Mouse (Mus musculus) C2C12 (cell line): Measurements from ENCODE around the gene Cacng5. TPM values are rescaled to one million over a fixed set of nuclear protein-coding genes. Genes with fewer than 3 reads are reported as not detected.

Experiments
- H3K27me3 ChIP-seq: one replicate; pipeline ENCODE4 v1.6.1; 2011; ENCODE audit not compliant: control insufficient read depth, insufficient read depth, insufficient read length
- H3K36me3 ChIP-seq: one replicate; pipeline ENCODE4 v1.6.1; 2011; ENCODE audit not compliant: control insufficient read depth, insufficient read depth
- H3K4me3 ChIP-seq: one replicate; pipeline ENCODE4 v1.5.1; 2011; ENCODE audit warnings: mild to moderate bottlenecking, control low read depth; ENCODE audit not compliant: poor library complexity, insufficient read depth, severe bottlenecking
- H3K79me2 ChIP-seq: one replicate; pipeline ENCODE4 v1.6.1; 2011; ENCODE audit not compliant: control insufficient read depth, insufficient read depth
- H3K79me3 ChIP-seq: one replicate; pipeline ENCODE4 v1.6.1; 2011; ENCODE audit warnings: low read depth, control low read depth
- H3ac ChIP-seq: one replicate; pipeline ENCODE3; 2011; ENCODE audit warnings: low read depth; ENCODE audit not compliant: control insufficient read depth, insufficient read length
- CEBPB ChIP-seq: IDR thresholded peaks from one replicate; pipeline ENCODE4 v1.6.1; 2011; ENCODE audit warnings: low read depth, mild to moderate bottlenecking, control low read depth, moderate library complexity
- CTCF ChIP-seq: IDR thresholded peaks from one replicate; pipeline ENCODE4 v1.5.1; 2011; ENCODE audit not compliant: control insufficient read depth, insufficient read depth, insufficient read length
- FOSL1 ChIP-seq: IDR thresholded peaks from one replicate; pipeline ENCODE4 v1.8.0; 2011; ENCODE audit warnings: mild to moderate bottlenecking, low read length; ENCODE audit not compliant: poor library complexity, insufficient read depth, severe bottlenecking
- MAX ChIP-seq: IDR thresholded peaks from one replicate; pipeline ENCODE4 v1.6.1; 2011; ENCODE audit warnings: mild to moderate bottlenecking, control low read depth
- MYOD1 ChIP-seq: IDR thresholded peaks from one replicate; pipeline ENCODE4 v1.6.1; 2011; ENCODE audit warnings: low read depth; ENCODE audit not compliant: control insufficient read depth, insufficient read length
- MYOG ChIP-seq: IDR thresholded peaks from one replicate; pipeline ENCODE4 v1.6.1; 2011; ENCODE audit not compliant: control insufficient read depth, insufficient read length; ENCODE audit errors: extremely low read depth
- USF1 ChIP-seq: IDR thresholded peaks from one replicate; pipeline ENCODE4 v1.6.1; 2011; ENCODE audit warnings: low read depth, mild to moderate bottlenecking, control low read depth, moderate library complexity
- polyA plus RNA-seq: library from polyadenylated mRNA; unstranded; fragments of >200 nt; fragmentation: generic; extraction: Trizol; gene quantifications from one replicate; pipeline ENCODE4 v1.2.1, GENCODE M21; 2012; ENCODE audit warnings: missing spikeins

Cacng5 gene
- polyA plus RNA-seq, 1 experiment: not detected

- TF ChIP-seq USF1 (no peak), CTCF (peak; percentile 45)
- no peak overlapping the region for H3ac ChIP-seq
- H3K27me3 ChIP-seq: peaks cover 25% of the 10 kb centered on the region
- no peaks in the 10 kb centered on the region for H3K79me2 ChIP-seq
- no peaks in the 10 kb centered on the region for H3K36me3 ChIP-seq
- no peaks in the 10 kb centered on the region for H3K79me3 ChIP-seq
- no peak overlapping the region for H3K4me3 ChIP-seq
These were observed 55.6 kb downstream of the Cacng5 start for GRCm38 (mm10) chr11:107859288-107859687.

GRCm38 (mm10) chr11:107853088-107853487 lies 61.8 kb downstream of the Cacng5 start:
- TF ChIP-seq CTCF: no peak
- no peak for TF ChIP-seq MYOD1
- TF ChIP-seq MYOG: no peak
- TF ChIP-seq CEBPB: no peak
- no peak for TF ChIP-seq MAX
- no peak for TF ChIP-seq FOSL1
- no peak for TF ChIP-seq USF1

GRCm38 (mm10) chr11:107849621-107850020 lies 65.2 kb downstream of the Cacng5 start:
- no peaks in the 10 kb centered on the region for H3K79me2 ChIP-seq
- no peak overlapping the region for H3K4me3 ChIP-seq
- H3K27me3 ChIP-seq: peaks cover 20% of the 10 kb centered on the region
- H3K79me3 ChIP-seq: no peaks in the 10 kb centered on the region
- TF ChIP-seq MYOG: no peak
- TF ChIP-seq USF1: peak; percentile 15
- H3K36me3 ChIP-seq: no peaks in the 10 kb centered on the region
- no peak overlapping the region for H3ac ChIP-seq

More at GRCm38 (mm10) chr11:107853088-107853487, 61.8 kb downstream of the Cacng5 start:
- Histone ChIP-seq H3K36me3 (no peaks in the 10 kb centered on the region), H3ac (no peak overlapping the region), H3K79me2 (no peaks in the 10 kb centered on the region), H3K27me3 (peaks cover 5% of the 10 kb centered on the region), H3K4me3 (no peak overlapping the region), H3K79me3 (no peaks in the 10 kb centered on the region)

- Histone ChIP-seq H3K79me2 (no peaks in the 10 kb centered on the region), H3ac (no peak overlapping the region), H3K79me3 (no peaks in the 10 kb centered on the region), H3K36me3 (no peaks in the 10 kb centered on the region), H3K4me3 (no peak overlapping the region), H3K27me3 (peaks cover 21% of the 10 kb centered on the region)
- no peak for TF ChIP-seq USF1
- no peak for TF ChIP-seq CEBPB
- no peak for TF ChIP-seq CTCF
- no peak for TF ChIP-seq MYOG
These were observed 70.7 kb downstream of the Cacng5 start for GRCm38 (mm10) chr11:107844175-107844574.

GRCm38 (mm10) chr11:107833351-107834040 lies 81.4 kb downstream of the Cacng5 start:
- no peaks in the 10 kb centered on the region for H3K36me3 ChIP-seq
- H3K79me2 ChIP-seq: no peaks in the 10 kb centered on the region
- H3K4me3 ChIP-seq: no peak overlapping the region
- H3K79me3 ChIP-seq: no peaks in the 10 kb centered on the region
- no peaks in the 10 kb centered on the region for H3K27me3 ChIP-seq
- H3ac ChIP-seq: no peak overlapping the region
- TF ChIP-seq MYOD1: no peak
- no peak for TF ChIP-seq USF1
- TF ChIP-seq CTCF: no peak
- no peak for TF ChIP-seq CEBPB
- TF ChIP-seq FOSL1: no peak
- TF ChIP-seq MYOG: no peak
- no peak for TF ChIP-seq MAX

Other genes with a start within 250 kb of the Cacng5 start
- 158 TPM for gene Cacng1, start 198.5 kb downstream of the Cacng5 start, polyA plus RNA-seq
- 0.74 TPM for gene Cacng4, start 120.5 kb downstream of the Cacng5 start, polyA plus RNA-seq